ENCODE assay signal across 8 mouse cellular contexts in the genomic region with DNA sequence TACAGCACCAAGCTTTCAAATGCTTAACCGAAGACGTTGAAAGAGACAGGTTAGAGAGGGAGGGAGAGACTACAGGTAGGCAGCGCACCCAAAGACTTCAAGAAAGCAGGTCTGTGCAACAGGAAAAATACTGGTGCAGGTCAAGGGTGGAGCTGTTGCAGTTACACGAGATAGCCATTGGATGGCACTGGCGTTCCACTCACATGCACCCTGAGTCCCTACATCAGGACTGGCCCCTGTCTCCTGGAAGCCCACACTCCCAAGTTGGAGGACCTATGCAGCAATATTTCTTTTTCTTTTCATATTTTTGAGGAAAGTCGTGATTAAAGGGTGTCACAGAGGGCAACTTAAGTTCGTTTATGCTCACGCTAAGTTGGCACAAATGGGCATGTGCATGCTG.
A peak's percentile ranks its signal among the peaks of the same experiment; 100 is the strongest.
DNase-seq lines count a peak whose midpoint lies in the region; ATAC-seq and TF ChIP-seq lines count a peak whose summit lies in the region.

No protein-coding gene starts in this region.

- peak; percentile 5 for DNase-seq in thymus, postnatal 14 days
- no peak for DNase-seq in thymus, postnatal 10 days (ENCODE audit: low spot score in 2 of 2)
- peak; percentile 20 for DNase-seq in cerebellum, adult 11-12 months
- peak; percentile 26 for DNase-seq in liver, postnatal 0 days
- DNase-seq in retina, embryonic 14.5 days (ENCODE audit: low spot score): peak; percentile 88
- no peak for DNase-seq in urinary bladder, postnatal 25 days (ENCODE audit: low spot score)

- no peaks in the 10 kb centered on the region for H3K36me3 ChIP-seq in forebrain, embryonic 16.5 days (ENCODE audit: control insufficient read depth, insufficient read depth)
- H3K36me3 ChIP-seq in kidney, embryonic 15.5 days: no peaks in the 10 kb centered on the region
- no peaks in the 10 kb centered on the region for H3K36me3 ChIP-seq in liver, postnatal 0 days (replicated peaks; ENCODE audit: insufficient read depth, low read length)

- no peak overlapping the region for H3K4me3 ChIP-seq in forebrain, embryonic 16.5 days (replicated peaks; ENCODE audit: low read length)
- H3K4me3 ChIP-seq in kidney, embryonic 15.5 days (replicated peaks): no peak overlapping the region
- H3K4me3 ChIP-seq in liver, postnatal 0 days (ENCODE audit: low read depth, low read length): no peak overlapping the region

- peak; percentile 80 for TF ChIP-seq CTCF in liver, postnatal 0 days (IDR thresholded peaks at IDR 0.05; ENCODE audit: low read depth)

- no peak overlapping the region for H3K4me2 ChIP-seq in forebrain, embryonic 16.5 days (ENCODE audit: low read length)
- H3K4me2 ChIP-seq in kidney, embryonic 15.5 days: no peak overlapping the region
- no peak overlapping the region for H3K4me2 ChIP-seq in liver, postnatal 0 days (ENCODE audit: low read depth, low read length)

- TF ChIP-seq EP300 in liver, postnatal 0 days (IDR thresholded peaks at IDR 0.05; ENCODE audit: low read depth): no peak

- no peaks in the 10 kb centered on the region for H3K9me3 ChIP-seq in forebrain, embryonic 16.5 days (ENCODE audit: control insufficient read depth, low read length)
- no peaks in the 10 kb centered on the region for H3K9me3 ChIP-seq in kidney, embryonic 15.5 days (replicated peaks)
- no peaks in the 10 kb centered on the region for H3K9me3 ChIP-seq in liver, postnatal 0 days (ENCODE audit: low read length)

- H3K27me3 ChIP-seq in forebrain, embryonic 16.5 days (replicated peaks; ENCODE audit: control insufficient read depth, insufficient read depth, low read length): no peaks in the 10 kb centered on the region
- 0 out of 2 replicates have a peak, but pooled peaks cover 3% of the 10 kb centered on the region for H3K27me3 ChIP-seq in kidney, embryonic 15.5 days
- no peaks in the 10 kb centered on the region for H3K27me3 ChIP-seq in liver, postnatal 0 days (ENCODE audit: insufficient read depth, low read length)

- no peaks in the 10 kb centered on the region for H3K4me1 ChIP-seq in forebrain, embryonic 16.5 days (replicated peaks; ENCODE audit: control insufficient read depth, insufficient read depth, low read length)
- no peaks in the 10 kb centered on the region for H3K4me1 ChIP-seq in kidney, embryonic 15.5 days
- no peaks in the 10 kb centered on the region for H3K4me1 ChIP-seq in liver, postnatal 0 days (ENCODE audit: insufficient read depth)

- H3K9ac ChIP-seq in forebrain, embryonic 16.5 days (replicated peaks; ENCODE audit: low read depth, low read length): no peak overlapping the region
- no peak overlapping the region for H3K9ac ChIP-seq in kidney, embryonic 15.5 days
- no peak overlapping the region for H3K9ac ChIP-seq in liver, postnatal 0 days (replicated peaks)

- 21% methylated on average over 8 of the region's 8 CpGs for WGBS in forebrain, embryonic 16.5 days
- WGBS in kidney, embryonic 15.5 days: 23% methylated on average over 8 of the region's 8 CpGs
- 21% methylated on average over 8 of the region's 8 CpGs for WGBS in liver, postnatal 0 days (ENCODE audit: insufficient replicate concordance)

- peak; percentile 77 for ATAC-seq in forebrain, embryonic 16.5 days
- ATAC-seq in kidney, embryonic 15.5 days (replicated peaks; ENCODE audit: low FRiP score): peak; percentile 56; the same call in 1 of the 2 replicates
- no peak for ATAC-seq in liver, postnatal 0 days

- H3K27ac ChIP-seq in forebrain, embryonic 16.5 days (ENCODE audit: low read length): no peak overlapping the region
- H3K27ac ChIP-seq in kidney, embryonic 15.5 days: no peak overlapping the region
- no peak overlapping the region for H3K27ac ChIP-seq in liver, postnatal 0 days (ENCODE audit: low read depth)

Comparison
In these comparisons a context has a peak if more than half of its experiments do, and no peak if none do; other contexts are left out.
1. DNase-seq: peak in thymus, postnatal 14 days (single experiment), cerebellum, adult 11-12 months (single experiment), liver, postnatal 0 days (single experiment) and retina, embryonic 14.5 days (single experiment); none in thymus, postnatal 10 days (0 of 2) and urinary bladder, postnatal 25 days (single experiment).